Mouse (Mus musculus): ENCODE results near the gene Fxyd5.

Fxyd5 gene

DNA sequence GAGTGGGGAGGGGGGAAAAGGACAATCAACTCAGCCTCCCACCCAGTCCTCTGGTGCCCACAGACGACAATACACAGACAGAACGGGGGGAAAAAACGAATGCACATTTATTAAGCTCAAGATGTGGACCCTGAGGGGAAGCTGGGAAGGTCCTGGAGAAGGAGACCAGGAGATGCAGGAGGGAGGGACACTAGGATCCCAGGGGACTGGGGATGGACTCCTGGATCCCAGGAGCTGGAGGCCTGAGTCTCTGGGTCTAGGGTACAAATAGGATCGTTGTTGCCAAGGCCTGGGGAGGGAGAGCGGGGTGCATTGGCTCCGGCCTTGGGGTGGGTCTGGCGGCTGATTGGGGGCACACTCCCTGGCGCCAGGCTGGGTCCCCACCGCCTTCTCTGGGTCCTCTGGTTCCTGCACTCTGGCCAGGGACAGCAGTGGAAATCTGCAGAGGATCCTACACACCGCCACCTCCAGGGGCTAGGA lies at the start of gene Fxyd5:
Gene Fxyd5 (minus strand): TSS at position 51 of the 480 bp plus-strand sequence.
- in situ Hi-C loops (cut with MboI; ENCODE audit: low pct_unique_long_range_greater_than_20kb in 1 of 2, low sequenced_read_pairs in 2 of 2, unreplicated experiment in 1 of 2) = loop anchor here in 1 of 2 experiments (5.0 kb wide), 1 partner anchor 35 kb away; no protein-coding TSS in a partner anchor

GRCm38 (mm10) chr7:31089721-31090120 lies 47.4 kb upstream of the Fxyd5 start:
- in situ Hi-C loops (cut with MboI; ENCODE audit: low pct_unique_long_range_greater_than_20kb in 1 of 2, low sequenced_read_pairs in 2 of 2, unreplicated experiment in 1 of 2) = loop anchor here in 1 of 2 experiments (10.0 kb wide), 1 partner anchor 115 kb away; the partner anchor contains the start of genes Fam187b and Lsr

- in situ Hi-C loops (cut with MboI; ENCODE audit: low pct_unique_long_range_greater_than_20kb in 1 of 2, low sequenced_read_pairs in 2 of 2, unreplicated experiment in 1 of 2) = no loop called here
These were observed 45.9 kb upstream of the Fxyd5 start for GRCm38 (mm10) chr7:31088206-31088605.

GRCm38 (mm10) chr7:31087262-31087661 lies 45.0 kb upstream of the Fxyd5 start:
- in situ Hi-C loops (cut with MboI; ENCODE audit: low pct_unique_long_range_greater_than_20kb in 1 of 2, low sequenced_read_pairs in 2 of 2, unreplicated experiment in 1 of 2) = no loop called here

DNA sequence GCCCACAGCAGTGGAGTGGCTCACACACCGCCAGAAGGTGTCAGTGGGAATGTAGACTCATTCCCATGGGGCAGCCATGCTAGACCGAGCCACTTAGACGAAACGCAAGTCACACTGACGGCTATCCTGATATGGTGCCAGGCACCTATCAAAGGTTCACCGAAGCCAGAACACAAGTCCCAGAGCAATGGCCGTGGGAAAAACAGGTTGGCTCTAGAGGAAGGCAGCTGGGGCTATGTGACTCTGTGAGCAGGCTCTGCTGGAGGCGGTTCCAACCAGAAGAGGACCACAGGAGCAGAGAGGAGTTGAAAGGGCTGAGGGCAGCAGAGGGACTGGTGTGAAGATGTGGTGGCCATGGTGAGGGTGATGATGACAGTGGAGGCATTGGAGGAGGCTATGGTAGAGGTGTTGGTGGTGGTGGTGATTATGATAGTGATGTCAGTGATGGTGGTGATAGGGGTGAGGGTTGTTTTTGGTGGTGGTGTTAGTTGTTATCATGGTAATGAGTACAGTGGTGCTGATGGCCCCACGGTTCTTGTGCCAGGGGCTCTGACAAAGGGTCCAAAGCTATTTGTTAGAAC lies 44.0 kb upstream of the Fxyd5 start:
- in situ Hi-C loops (cut with MboI; ENCODE audit: low pct_unique_long_range_greater_than_20kb in 1 of 2, low sequenced_read_pairs in 2 of 2, unreplicated experiment in 1 of 2) = no loop called here

GRCm38 (mm10) chr7:31085171-31085570 lies 42.9 kb upstream of the Fxyd5 start:
- in situ Hi-C loops (cut with MboI; ENCODE audit: low pct_unique_long_range_greater_than_20kb in 1 of 2, low sequenced_read_pairs in 2 of 2, unreplicated experiment in 1 of 2) = no loop called here

- in situ Hi-C loops (cut with MboI; ENCODE audit: low pct_unique_long_range_greater_than_20kb in 1 of 2, low sequenced_read_pairs in 2 of 2, unreplicated experiment in 1 of 2) = no loop called here
These were observed 41.9 kb upstream of the Fxyd5 start for GRCm38 (mm10) chr7:31084140-31084539.

GRCm38 (mm10) chr7:31082831-31083588 lies 40.7 kb upstream of the Fxyd5 start:
- in situ Hi-C loops (cut with MboI; ENCODE audit: low pct_unique_long_range_greater_than_20kb in 1 of 2, low sequenced_read_pairs in 2 of 2, unreplicated experiment in 1 of 2) = no loop called here

GRCm38 (mm10) chr7:31082106-31082505 lies 39.8 kb upstream of the Fxyd5 start:
- in situ Hi-C loops (cut with MboI; ENCODE audit: low pct_unique_long_range_greater_than_20kb in 1 of 2, low sequenced_read_pairs in 2 of 2, unreplicated experiment in 1 of 2) = no loop called here

GRCm38 (mm10) chr7:31081106-31081505 lies 38.8 kb upstream of the Fxyd5 start:
- in situ Hi-C loops (cut with MboI; ENCODE audit: low pct_unique_long_range_greater_than_20kb in 1 of 2, low sequenced_read_pairs in 2 of 2, unreplicated experiment in 1 of 2) = no loop called here

DNA sequence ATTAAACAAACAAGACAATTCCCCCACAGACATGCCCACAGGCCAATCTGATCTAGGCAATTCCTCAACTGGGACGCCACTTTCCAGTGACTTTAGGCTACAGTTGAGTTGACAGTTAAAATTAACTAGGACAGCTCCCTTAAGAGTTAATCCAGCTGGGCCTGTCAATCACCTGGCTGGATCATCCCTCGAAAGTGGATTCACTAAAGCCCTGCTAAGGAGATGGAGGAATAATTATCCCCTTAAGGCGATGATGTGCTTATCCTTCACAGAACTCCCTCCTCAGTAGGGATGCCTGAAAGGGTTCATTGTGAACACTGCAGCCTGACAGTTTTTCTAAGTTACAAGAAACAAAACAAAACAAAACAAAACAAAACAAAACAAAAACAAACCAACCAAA lies 38.3 kb upstream of the Fxyd5 start:
- in situ Hi-C loops (cut with MboI; ENCODE audit: low pct_unique_long_range_greater_than_20kb in 1 of 2, low sequenced_read_pairs in 2 of 2, unreplicated experiment in 1 of 2) = no loop called here

GRCm38 (mm10) chr7:31079670-31080069 lies 37.4 kb upstream of the Fxyd5 start:
- in situ Hi-C loops (cut with MboI; ENCODE audit: low pct_unique_long_range_greater_than_20kb in 1 of 2, low sequenced_read_pairs in 2 of 2, unreplicated experiment in 1 of 2) = no loop called here

GRCm38 (mm10) chr7:31077885-31078445 lies 35.7 kb upstream of the Fxyd5 start:
- in situ Hi-C loops (cut with MboI; ENCODE audit: low pct_unique_long_range_greater_than_20kb in 1 of 2, low sequenced_read_pairs in 2 of 2, unreplicated experiment in 1 of 2) = no loop called here

- in situ Hi-C loops (cut with MboI; ENCODE audit: low pct_unique_long_range_greater_than_20kb in 1 of 2, low sequenced_read_pairs in 2 of 2, unreplicated experiment in 1 of 2) = no loop called here
These were observed 35.2 kb upstream of the Fxyd5 start for GRCm38 (mm10) chr7:31077470-31077869.

- in situ Hi-C loops (cut with MboI; ENCODE audit: low pct_unique_long_range_greater_than_20kb in 1 of 2, low sequenced_read_pairs in 2 of 2, unreplicated experiment in 1 of 2) = no loop called here
These were observed 34.2 kb upstream of the Fxyd5 start, which contains the start of gene Fxyd3 for GRCm38 (mm10) chr7:31076492-31076891. Gene Fxyd3 (minus strand): TSS chr7:31076704.

DNA sequence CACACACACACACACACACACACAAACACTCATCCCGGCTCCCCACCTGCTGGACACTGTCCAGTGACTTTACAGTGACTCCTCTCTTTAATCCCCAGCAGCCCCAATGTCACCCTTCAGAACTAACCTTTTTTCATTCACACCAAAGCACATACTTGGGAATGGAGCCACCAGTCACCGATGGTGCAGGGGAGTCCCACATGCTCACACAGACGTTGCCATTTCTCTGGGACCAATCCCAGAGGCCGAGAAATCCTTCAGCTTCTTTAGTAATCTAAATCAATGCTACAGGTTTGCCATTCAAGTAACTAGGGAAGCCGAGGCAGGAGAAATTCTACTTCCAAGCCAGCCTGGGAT lies 32.4 kb upstream of the Fxyd5 start:
- in situ Hi-C loops (cut with MboI; ENCODE audit: low pct_unique_long_range_greater_than_20kb in 1 of 2, low sequenced_read_pairs in 2 of 2, unreplicated experiment in 1 of 2) = no loop called here

- in situ Hi-C loops (cut with MboI; ENCODE audit: low pct_unique_long_range_greater_than_20kb in 1 of 2, low sequenced_read_pairs in 2 of 2, unreplicated experiment in 1 of 2) = no loop called here
These were observed 31.9 kb upstream of the Fxyd5 start for GRCm38 (mm10) chr7:31074061-31074712.

GRCm38 (mm10) chr7:31073546-31073945 lies 31.3 kb upstream of the Fxyd5 start:
- in situ Hi-C loops (cut with MboI; ENCODE audit: low pct_unique_long_range_greater_than_20kb in 1 of 2, low sequenced_read_pairs in 2 of 2, unreplicated experiment in 1 of 2) = no loop called here

DNA sequence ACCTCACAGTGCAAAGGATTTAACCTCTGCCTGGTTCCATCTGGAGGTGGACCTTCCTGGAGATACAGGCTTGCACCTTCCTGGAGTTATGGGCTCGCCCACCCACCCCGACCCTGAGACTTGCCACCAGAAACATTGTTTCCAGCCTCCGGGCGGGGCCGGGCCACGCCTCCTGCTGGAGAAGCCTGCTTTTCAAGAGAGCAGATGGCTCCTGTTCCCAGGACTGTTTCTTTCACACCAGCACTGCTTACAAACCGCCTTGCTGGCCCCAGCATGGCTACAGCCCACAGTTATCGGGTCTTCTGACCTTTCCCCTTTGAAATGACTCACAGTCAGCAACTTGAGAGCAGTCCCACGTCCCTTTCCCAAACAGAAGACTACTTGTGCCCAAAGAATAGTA lies 30.0 kb upstream of the Fxyd5 start:
- in situ Hi-C loops (cut with MboI; ENCODE audit: low pct_unique_long_range_greater_than_20kb in 1 of 2, low sequenced_read_pairs in 2 of 2, unreplicated experiment in 1 of 2) = no loop called here
